Mouse (Mus musculus) kidney, adult 2 months (tissue): ENCODE measurements around the gene Gm27021.

ENCODE experiments used
- CTCF ChIP-seq: fragments of 200-500 bp; conservative IDR thresholded peaks from 2 replicates; pipeline ENCODE4 v1.5.1; 2011; ENCODE audit warnings: low read depth, mild to moderate bottlenecking, control low read depth, low read length, moderate library complexity, mixed read lengths; ENCODE audit not compliant: insufficient read depth, insufficient read length
- POLR2A ChIP-seq: fragments of 200-500 bp; IDR thresholded peaks from one replicate; pipeline ENCODE4 v1.6.1; 2011; ENCODE audit warnings: low read depth, low read length, control low read depth

- TF ChIP-seq CTCF (no peak), POLR2A (no peak)
Measured at GRCm38 (mm10) chr8:120589921-120590320, 78.0 kb downstream of the Gm27021 start.
